Mouse (Mus musculus): ENCODE results near the gene Sox4. TPM values are rescaled to one million over a fixed set of nuclear protein-coding genes. Genes with fewer than 3 reads are reported as not detected.

Gene Sox4
- 35.5 and 41.6 TPM in 2 replicates for polyA plus RNA-seq (2012; rRNA removed)

DNA sequence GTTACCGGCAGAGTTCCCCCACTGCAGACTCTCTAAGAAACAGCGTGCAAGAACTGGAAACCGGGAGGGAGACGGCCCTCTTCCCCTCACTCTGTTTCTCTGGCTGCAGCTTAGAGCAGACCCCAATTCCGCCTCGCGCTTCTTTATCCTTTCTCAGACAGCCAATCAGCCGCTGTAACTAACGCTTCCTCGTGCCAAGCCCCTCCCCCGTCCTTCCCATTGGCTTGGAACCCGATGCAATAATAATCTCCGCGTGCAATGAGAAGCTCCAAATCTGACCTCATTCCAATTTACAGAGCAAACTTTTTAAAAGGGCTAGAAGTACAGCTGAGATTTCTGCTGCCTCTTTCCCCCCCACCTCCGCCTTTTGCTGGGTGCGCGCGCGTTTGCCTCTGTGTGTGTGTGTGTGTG is at the start of gene Sox4:
TSS of gene Sox4 (minus strand) at position 133 of the 411 bp plus-strand sequence.
- peak; percentile 91 to 96 for DNase-seq (ENCODE audit: extremely low spot score in 1 of 2, low spot score in 1 of 2)

DNA sequence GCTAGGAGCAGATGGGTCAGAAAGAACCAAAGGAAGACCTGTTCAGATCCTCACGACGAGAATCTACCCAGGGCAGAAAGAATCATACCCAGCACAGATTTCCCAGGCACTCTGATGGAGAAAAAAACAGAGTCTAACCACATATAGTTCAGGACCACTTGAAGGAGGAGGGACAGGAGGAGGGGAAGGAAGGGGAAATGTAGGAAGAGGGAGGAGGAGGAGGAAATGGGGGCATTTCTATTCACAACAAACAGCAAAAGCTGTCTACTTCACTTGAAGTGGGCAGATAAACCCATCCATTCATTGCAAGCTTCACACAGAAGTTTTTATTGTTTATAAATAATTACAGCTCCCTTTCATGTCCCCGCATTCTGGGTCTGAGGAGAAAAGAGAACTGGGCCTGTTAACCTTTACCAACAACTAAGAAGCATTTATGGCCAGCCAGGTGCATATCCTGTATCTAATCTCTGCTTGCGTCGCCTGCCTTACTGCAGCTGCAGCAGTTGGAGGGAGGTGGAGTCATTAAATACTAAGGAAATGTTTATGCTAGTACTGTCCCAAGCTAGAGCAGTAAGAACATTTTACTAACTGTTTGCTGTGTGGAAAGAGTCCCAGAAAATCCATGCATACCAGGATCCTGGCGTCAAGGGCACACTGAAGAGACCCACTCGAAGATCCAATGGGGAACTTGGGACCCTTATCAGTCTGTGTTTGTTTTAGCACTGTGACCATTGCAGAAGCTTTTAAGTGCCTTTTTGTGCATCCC is 38.6 kb upstream of the Sox4 start:
- no peak for DNase-seq (ENCODE audit: extremely low spot score in 1 of 2, low spot score in 1 of 2)

DNA sequence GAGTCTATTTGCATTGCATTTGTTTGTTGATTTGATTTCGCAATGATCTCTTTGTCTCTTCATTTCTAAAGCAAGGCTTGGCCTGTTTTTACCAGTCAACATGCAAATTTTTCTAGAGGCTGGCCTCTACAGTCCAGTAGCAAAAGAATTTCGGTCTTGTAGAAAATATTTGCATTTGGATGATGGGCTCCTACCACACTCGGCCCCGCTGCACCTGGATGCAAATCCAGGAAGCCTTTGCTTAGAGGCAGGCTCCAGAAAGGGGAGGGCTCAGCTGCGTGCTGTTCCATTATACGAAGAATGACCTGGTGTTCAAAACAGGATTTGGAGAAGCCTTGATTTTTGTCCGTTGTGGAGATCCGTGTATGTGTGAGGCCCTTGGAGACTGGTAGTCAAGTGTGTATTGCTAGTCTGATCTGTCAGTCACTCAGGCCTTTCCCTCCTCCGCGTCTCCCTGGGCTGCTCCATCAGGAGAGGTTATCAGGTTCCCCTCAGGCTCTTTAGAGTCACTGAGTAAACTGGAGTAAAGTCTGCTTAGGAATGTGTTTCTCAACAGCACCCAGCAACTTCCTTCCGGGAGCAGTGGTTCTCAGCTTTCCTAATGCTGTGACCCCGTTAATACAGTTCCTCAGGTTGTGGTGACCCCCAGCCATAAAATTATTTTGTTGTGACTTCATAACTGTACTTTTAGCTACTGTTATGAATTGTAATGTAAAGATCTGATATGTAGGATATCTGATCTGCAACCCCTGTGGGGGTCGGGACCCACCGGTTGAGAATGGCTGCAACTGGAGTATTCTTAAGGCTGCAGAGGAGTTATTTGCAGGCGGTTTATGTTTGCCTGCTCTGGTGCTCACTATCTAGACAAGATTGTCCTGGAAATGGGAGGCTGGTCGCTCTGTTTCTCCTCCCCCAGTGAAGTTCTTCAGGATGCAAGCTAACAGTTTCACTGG is 35.5 kb upstream of the Sox4 start:
- no peak for DNase-seq (ENCODE audit: extremely low spot score in 1 of 2, low spot score in 1 of 2)

DNA sequence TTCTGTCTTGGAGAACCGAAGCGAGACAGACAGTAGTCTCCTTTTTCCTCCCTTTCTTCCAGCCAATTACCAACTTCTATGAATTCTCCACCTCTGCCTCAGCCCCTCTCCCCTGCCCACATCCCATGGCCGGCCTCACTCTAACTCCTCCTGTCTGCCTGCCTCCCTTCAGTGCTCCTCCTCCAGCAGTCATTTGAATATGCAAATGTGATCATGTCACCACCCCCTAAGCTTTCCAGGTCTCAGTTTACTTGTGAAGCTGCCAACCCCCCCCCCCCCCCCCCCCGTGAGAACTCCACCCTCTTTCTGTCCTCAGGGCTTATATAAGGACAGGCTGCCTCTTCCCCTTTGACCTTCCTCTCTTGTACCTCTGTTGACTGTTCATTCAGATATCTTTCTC is 27.2 kb upstream of the Sox4 start:
- no peak for DNase-seq (ENCODE audit: extremely low spot score in 1 of 2, low spot score in 1 of 2)

DNA sequence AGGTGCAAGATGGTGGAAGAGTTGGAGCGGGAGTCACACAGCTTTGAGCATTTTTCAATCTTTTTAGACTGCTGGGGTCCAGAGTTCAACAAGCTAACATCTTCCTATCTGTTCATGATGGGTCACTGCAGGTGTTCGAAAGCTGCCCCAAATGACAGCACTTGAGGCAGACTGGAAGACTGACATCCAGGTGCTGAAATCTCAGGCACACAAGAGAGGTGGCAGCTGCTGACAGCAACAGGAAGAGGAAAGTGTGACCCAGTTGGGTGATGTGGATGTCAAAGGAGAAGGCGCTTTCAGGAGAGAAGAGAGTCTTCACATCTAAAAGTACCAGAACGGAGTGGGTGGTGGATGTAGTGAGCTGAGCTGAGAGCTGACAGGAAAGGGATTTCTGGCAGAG is 21.5 kb upstream of the Sox4 start:
- no peak for DNase-seq (ENCODE audit: extremely low spot score in 1 of 2, low spot score in 1 of 2)

DNA sequence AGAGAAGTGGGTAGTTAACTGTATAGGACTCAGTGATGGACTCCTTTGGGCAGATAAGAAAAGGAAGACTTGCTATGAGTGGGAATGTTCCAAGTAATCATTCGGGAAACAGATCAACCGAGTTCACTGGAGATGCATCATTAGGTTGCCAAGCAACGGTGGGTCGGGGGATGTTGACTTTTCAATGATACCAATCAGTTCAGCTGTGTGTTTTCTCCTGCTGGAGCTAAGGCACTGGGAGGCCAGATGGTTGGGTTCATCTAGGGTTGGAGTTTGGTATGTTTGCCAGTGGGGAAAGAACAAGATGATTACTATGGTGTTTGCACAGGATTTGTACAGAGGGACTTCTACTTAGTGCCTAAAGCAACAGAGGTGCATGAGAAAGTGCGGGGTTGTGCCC is 21.1 kb upstream of the Sox4 start:
- no peak for DNase-seq (ENCODE audit: extremely low spot score in 1 of 2, low spot score in 1 of 2)

DNA sequence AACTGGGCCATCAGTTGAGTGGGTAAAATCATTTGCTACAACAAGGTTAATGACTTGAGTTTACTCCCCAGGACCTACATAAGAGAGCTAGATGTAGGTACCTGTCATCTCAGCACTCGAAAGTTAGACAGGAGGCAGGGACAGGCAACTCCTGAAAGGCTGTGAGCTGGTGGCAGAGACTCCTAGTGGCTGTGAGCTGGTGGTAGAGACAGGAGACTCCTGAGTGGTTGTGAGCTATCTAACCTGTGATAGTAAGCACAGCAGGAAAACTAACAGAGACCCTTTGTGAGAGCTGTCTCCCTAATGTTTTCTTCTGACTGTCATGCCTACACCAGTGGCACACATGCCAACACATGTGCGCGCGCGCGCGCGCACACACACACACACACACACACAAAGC is 7.4 kb upstream of the Sox4 start:
- DNase-seq (ENCODE audit: extremely low spot score in 1 of 2, low spot score in 1 of 2): no peak

DNA sequence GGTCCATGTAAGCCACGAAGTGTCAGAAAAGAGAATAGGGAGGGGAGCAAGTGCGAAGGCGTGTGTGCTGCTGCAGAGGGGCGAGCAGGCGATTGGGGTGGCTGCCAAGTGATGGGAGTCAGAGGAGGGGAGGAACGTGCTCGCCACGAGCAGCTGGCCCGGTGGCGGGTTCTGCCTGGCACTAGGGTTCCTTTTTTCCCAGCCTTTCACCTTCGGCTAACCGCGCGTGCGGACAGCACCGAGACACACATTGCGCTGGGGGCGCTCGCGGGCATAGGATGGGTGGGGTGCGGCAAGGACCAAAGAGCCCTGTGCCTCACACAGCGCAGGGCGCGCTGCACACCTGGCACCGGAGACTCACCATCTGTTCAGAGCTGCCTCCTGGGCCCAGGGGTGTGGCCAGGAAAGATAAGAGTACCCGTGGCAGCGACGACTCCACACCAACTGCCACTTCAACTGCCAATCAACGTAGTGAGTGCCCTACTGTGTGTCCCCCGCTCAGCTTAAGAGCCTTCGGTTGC is 6.0 kb upstream of the Sox4 start:
- peak; percentile 60 to 83 for DNase-seq (ENCODE audit: extremely low spot score in 1 of 2, low spot score in 1 of 2)

DNA sequence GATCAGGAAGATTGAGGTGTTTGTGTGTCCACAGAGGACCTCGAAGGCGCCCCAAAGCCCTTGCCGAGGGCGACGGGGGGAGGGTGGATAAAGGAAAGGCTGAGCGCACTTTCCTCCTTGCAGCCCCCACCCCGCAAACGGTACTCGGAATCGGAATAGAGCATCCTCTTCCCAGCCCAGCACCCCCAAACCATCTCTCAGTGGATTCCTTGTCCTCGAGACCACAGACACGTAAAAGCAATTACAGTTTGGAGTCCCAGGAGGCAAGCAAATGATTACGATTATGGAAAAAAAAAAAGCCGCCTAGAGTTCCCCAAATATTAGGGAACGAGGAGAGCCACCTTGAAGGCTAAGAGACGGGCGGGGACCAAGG is 5.5 kb upstream of the Sox4 start:
- DNase-seq (ENCODE audit: extremely low spot score in 1 of 2, low spot score in 1 of 2): peak in 1 of 2 experiments; percentile 42

DNA sequence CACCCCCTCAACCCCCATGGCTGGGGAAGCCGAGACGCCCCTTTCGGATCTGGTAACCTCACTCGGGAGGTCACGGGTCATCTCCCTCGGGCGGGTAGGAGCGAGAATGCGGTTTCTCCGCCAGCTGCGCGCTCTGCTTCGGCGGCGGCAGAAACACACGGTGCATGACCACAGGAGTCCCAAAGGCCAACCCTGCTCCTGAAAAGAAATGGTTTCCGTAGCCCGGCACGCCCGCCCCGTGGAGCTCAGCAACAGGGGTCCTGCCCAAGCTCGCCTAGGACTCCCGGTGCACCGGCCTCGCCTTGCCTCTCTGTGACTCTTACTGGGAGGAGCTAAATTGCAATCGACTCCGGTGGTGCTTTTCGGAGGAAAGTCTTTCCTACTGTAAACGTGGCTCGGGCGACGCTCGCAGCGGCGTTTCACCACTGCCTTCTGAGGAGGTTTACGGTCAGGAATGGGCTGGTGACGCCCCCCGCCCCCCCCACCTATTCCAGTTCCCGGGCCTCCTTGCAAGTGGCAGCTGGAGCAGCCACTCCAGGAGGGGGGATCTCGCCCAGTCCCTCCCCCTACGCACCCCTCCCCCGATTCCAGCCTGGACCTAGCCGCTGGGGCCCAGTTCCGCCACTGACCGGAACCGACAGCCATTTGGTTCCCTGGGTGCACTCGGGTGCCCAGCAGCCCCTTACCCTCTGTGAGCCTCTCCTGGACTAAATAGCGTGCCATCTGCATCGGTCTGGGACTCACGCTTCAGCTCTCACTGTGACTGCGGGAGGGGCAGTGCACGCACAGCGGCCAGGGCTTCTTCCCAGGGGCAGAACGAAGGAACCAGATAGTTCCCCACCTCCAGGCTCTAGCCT is 4.9 kb upstream of the Sox4 start:
- DNase-seq (ENCODE audit: extremely low spot score in 1 of 2, low spot score in 1 of 2): peak; percentile 45 to 63

DNA sequence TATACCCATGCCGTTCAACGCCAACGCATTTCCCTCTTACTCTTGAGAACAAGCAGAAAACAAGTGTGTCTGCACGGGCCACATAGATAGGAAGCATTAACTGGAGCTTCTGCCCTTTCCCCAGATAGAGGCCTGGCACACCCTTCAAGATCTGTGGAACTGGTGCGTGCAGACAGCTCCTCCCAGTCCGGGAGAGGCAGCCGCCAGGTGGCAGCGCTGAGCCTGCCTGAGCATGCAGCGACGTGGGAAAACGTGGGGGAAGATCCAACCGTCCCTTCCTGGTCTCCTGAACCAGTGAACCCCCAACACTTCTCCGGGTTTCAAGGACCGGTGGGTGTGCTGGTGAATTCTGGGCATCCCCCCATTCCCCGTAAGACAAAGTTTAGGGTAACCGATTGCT is 4.3 kb upstream of the Sox4 start:
- DNase-seq (ENCODE audit: extremely low spot score in 1 of 2, low spot score in 1 of 2): peak; percentile 86 to 98

DNA sequence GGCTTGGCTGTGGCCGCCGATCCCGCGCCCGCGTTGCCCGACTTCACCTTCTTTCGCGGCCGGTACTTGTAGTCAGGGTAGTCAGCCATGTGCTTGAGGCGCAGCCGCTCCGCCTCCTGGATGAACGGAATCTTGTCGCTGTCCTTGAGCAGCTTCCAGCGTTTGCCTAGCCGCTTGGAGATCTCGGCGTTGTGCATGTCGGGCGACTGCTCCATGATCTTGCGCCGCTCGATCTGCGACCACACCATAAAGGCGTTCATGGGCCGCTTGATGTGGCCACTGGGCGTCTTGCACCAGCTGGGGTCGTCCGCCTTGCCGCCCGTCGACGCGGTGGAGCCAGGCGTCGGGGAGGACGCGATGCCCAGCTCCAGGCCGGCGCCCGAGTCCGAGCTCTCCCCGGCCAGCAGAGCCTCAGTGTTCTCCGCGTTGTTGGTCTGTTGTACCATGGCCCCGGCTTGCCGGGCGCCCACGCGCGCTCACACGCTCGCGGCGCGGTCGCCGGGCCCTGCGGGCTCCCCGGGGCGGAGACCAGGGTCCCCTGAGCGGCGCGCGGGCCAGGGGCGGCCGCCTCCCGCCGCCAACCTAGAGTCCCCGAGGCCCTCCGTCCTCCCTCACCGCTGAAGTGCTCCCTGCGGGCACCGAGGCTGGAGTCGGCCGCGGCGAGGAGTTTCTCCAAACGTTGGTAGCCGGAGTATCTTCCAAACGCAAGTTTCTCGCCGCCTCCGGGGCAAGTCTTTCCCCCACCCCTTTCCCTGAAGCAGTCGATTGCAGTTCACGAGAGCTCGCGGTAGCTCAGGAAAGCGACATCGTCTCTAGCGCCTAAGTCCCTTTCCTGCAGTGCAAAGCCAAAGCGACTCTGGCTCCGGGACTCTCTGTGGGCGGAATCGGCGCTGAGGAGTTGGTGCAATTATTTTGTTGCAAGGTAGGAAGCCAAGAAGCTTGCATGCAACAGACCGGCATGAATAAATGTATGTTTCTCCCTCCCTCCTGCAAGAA is 639 bp downstream of the Sox4 start:
- peak; percentile 38 to 65 for DNase-seq (ENCODE audit: extremely low spot score in 1 of 2, low spot score in 1 of 2)

DNA sequence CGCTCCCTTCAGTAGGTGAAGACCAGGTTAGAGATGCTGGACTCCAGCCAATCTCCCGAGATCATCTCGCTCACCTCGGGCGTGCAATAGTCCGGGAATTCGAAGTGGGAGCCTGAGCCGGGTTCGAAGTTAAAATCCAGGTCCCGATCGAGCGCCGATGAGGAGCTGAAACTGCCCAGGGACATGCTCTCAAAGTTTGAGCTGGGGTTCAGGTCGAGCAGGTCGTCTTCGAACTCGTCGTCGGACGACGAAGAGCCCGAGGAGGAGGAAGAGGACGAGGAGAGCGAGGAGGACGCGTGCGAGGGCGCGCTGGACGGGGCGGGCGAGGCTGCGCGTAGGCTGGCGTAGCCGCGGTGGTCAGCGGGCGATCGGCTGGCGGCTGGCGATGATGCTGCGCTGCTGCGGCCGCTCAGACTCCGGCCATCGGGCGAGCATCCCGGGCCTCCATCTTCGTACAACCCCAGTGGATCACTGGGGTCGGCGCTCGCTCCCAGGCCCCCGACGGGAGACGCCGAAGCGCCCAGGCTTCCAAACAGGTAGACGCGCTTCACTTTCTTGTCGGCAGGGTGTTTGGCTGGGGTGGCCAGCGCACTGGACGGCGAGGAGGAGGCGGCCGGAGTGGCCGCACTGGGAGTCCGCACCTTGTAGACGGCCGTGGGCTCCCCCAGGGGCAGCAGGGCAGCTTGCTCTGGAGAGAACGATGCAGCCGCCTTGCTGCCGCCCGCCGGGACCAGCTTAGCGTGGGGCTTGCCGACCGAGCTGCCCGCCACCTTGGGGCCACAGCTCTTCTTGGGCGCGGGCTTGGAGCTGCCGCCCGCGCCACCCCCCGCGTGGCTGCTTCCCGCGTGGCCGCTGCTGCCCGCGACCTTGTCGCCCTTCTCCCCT is 1.6 kb downstream of the Sox4 start:
- DNase-seq (ENCODE audit: extremely low spot score in 1 of 2, low spot score in 1 of 2): peak in 1 of 2 experiments; percentile 21

DNA sequence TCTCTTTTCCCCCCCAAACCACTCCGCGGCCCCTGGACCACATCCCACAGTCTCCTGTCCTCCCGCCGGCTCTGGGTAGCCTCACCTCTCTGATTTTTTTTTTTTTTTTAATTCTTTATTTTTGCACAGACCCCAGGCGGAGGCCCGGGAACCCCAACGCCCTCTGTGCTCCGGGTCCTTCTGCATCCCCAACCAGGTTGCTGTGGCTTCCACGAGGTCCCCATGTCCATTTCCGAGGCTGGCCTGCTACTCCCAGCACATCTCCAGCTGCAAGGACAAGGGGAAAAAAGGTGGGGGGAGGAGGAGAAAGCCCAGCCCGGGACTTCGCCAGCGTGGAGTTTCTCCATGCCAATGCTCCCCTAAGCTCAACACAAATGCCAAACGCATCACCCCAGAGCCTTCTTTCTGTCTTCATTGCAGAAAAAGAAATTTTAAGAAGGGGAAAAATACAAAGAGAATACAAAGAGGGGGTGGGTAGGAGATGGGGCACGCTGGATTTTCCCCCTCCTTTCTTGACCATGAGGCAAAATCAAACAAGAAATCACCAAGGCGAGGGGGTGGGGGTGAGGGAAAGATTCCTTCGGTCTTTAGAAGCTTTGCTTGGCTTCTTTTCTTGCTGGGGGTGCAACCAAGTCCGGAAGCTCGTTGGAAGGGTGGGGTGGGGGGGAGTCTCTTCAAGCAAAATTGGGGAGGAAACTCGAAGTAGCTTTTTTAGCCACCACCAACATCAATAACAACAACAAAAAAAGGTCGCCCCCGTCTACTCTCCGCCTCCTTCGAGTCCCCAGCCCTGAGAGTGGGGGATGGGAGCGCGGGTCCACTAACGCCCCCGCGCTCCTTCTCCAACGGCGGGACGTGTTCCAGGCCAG is 2.7 kb downstream of the Sox4 start:
- DNase-seq (ENCODE audit: extremely low spot score in 1 of 2, low spot score in 1 of 2): peak; percentile 20 to 52

DNA sequence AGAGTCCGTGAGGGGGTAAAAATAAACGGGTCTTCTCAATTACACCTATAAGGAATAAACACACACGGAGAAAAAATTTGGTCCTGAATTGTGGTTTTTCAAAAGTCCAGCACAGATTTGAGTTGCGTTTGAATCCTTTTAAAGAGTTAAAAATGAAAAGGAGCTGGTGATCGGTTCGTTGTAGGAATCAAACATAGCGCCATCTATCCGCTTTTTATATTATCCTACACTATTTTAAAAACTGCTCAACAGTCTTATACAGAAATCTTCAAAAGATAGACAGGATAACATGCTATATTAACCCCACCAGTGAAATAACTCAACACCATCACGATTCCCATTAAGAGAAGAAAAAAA is 3.3 kb downstream of the Sox4 start:
- DNase-seq (ENCODE audit: extremely low spot score in 1 of 2, low spot score in 1 of 2): peak in 1 of 2 experiments; percentile 57

DNA sequence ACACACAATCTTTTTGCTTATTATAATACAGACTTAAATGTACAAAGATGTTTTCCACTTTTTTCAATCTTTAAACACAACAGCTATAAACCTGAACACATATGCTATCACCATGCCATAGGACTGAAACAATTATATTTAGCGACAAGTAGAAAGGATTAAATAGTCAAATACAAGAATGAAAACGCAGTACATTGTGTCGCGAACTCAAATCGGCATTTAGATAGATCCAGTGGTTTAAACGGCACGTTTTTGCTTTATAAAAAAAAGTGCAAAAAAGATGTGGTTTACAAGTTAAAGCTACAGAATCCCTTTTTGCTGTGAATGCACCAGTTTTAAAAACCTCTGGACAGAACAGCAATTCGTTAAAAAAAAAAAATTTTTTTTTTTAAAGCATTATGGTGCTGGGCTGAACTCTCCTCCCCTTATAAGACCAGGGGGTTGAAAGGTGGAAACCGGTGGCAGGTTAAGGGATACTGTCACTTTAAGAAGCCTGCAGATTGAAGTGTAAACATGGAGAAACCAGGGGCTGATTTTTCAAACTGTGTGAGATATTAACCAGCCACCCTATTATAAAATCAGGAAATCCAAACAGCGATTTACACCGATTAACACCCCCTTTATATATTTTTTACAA is 4.1 kb downstream of the Sox4 start:
- peak in 1 of 2 experiments; percentile 28 for DNase-seq (ENCODE audit: extremely low spot score in 1 of 2, low spot score in 1 of 2)

DNA sequence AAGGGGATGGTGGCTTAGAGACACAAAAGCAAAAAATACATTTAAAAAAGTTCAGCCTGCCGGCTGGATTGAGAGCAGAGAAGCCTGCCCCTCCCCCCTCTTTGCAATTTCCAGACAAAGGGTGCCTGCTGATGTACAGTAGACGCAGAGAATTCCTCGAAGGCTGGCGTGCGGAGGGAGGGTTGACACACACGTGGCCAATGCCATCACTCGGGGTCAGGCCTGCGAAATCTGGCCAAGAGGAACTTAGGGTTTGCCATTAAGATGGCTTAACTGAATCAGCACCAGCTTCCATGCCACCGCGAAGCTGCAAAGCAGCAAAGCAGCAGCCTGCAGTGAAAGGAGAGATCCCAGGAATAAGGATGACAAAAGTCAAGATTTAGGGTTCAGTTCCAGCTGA is 5.0 kb downstream of the Sox4 start:
- peak in 1 of 2 experiments; percentile 22 for DNase-seq (ENCODE audit: extremely low spot score in 1 of 2, low spot score in 1 of 2)

Measured in frontal cortex, adult 2 months (tissue).